Mouse (Mus musculus) stomach, postnatal 0 days (tissue): ENCODE results near the gene Gpm6b.

Experiments used
- CTCF ChIP-seq: IDR thresholded peaks from 2 replicates; pipeline ENCODE4 v1.5.1; 2016; ENCODE audit warnings: antibody characterized with exemption, low read depth, mild to moderate bottlenecking, moderate library complexity
- EP300 ChIP-seq: optimal IDR thresholded peaks from 2 replicates; pipeline ENCODE3; 2016; ENCODE audit warnings: antibody characterized with exemption

- TF ChIP-seq CTCF (no peak), EP300 (no peak)
Measured at GRCm38 (mm10) chrX:166238831-166239460, at the start of gene Gpm6b.
